Mouse (Mus musculus): ENCODE results near the gene Hs3st3b1.

The Hs3st3b1 gene

DNA sequence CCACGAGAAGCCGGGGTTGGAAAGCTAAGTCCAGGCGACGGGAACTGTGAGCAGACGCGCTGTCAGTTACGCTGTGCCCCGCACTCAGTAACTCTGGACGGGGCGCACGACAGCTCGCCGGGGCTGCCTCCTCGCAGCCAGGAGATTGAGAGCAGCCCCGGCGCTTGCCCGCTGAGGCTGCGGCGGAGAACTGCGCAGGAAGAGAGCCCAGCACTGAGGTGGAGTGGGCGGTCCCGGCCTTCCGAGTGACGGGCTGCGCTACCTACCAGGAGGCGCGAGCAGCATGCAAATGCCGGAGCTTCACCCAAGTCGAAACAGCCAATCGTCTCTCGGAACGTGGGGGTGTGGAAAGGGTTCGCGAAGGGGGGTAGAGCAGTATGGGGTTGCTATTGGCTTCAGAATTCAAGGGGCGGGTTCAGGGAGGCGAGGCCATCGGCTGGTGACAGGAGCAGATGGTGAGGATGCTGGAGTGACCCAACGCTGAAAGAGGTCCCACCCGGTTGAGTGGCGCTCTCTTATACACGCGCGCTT is at the start of gene Hs3st3b1:
Hs3st3b1 (minus strand) TSS at position 200 of the 531 bp plus-strand sequence.
- CTCF ChIA-PET = no interaction called here

GRCm38 (mm10) chr11:63971462-63971861 is 49.4 kb upstream of the Hs3st3b1 start:
- CTCF ChIA-PET = no interaction called here

- CTCF ChIA-PET = interaction anchor here (1.0 kb wide), 1 partner anchor 18 kb away, joined by 5 read pairs; no protein-coding TSS in a partner anchor
Measured at GRCm38 (mm10) chr11:63970818-63971217, 48.7 kb upstream of the Hs3st3b1 start.

DNA sequence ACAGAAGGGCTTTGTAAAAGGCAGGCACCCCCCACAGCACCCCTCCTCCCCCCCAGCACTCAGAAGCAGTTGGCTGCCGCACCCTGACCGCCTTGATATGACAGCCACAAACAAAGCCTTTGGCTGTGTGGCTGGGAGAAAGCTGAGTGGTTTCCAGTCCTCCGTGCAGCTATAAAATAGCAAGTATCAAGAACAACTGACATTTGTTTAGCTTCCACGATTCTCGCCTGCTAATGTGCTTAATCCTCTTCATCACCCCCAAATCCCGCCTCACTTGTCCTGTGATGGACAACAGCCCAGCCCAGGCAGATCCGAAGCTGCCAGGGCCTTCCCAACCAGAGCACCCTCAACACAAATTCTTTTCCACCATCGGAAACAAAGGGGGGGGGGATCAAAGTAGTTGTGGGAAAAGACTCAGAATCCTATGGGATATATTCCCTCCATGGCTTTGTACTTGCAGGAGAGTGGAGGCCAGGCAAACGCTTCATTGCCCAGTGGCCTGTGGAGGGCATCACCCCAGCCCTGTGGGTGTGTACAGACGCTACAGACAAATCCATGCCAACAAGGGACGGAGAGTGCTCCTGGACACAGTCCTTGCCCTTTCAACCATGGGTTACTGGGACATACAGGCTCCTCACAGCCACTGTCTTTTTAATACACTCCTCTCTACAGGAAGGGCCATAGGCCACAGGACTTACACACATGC is 47.3 kb upstream of the Hs3st3b1 start:
- CTCF ChIA-PET = interaction anchor here (0.6 kb wide), 1 partner anchor 16 kb away, joined by 4 read pairs; no protein-coding TSS in a partner anchor

DNA sequence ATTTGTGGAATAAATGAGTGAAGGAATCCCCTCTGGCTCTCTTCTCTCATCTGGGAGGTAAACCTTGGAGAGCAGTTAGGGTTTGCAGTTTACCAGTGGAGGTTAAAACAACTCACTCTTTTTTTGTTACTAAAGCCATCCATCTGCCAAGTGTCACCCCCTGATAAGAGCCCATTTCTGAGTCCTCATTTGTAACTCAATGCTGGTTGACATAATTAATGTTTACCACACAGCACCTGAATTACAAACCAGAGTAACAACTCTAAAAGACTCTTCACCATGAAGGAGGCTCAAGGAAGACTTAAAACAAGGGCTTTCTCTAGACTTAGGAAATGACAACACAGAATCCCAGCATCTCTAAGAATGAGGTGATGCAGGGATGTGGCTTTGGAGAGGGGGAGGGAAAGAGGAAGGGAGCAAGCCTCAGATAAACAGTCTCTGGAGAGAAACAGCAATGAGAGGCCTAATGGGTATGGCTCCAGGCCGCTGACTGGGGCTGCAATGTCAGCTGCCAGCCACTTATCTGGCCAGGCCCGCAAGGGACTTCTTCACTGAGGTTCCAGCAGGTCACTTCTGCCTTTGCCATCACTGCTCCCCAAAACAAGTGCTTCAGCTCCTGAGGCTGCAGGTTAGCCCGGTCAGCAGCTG is 46.4 kb upstream of the Hs3st3b1 start:
- CTCF ChIA-PET = interaction anchor here (0.6 kb wide), 1 partner anchor 17 kb away, joined by 4 read pairs; no protein-coding TSS in a partner anchor

DNA sequence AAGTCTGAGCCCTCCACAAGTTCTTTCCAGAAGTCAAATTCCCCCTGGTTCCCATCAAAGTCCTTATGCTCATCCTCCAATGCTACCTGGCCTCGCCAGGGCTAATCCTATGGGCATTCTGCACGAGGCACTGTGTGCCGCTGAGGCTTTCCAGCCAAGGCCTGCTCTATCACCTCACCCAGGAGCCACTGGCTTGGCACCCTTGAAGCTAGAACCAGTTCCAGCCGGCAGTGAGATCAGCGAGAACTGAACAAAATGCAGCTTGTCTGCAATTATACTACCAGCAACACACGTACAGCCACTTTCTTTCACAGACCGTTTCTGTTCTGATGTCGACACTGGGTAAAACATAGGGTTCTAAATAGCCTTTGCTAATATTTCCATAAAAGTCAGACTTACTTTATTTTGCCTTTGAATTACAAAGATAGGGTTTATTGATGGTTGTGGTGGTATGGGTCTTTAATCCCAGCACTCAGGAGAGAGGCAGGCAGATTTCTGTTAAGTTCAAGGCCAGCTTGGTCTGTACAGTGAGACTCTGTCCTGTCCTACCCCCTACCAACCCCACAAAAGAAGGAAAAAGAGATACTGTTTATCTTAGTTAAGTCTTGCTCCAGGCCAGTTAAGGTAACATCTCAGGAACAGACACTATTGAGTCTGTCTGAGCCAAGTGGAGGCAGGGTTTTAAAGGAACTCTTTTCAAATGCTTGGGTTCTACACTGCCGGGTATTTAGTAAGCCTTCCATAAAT is 45.7 kb upstream of the Hs3st3b1 start:
- CTCF ChIA-PET = no interaction called here

DNA sequence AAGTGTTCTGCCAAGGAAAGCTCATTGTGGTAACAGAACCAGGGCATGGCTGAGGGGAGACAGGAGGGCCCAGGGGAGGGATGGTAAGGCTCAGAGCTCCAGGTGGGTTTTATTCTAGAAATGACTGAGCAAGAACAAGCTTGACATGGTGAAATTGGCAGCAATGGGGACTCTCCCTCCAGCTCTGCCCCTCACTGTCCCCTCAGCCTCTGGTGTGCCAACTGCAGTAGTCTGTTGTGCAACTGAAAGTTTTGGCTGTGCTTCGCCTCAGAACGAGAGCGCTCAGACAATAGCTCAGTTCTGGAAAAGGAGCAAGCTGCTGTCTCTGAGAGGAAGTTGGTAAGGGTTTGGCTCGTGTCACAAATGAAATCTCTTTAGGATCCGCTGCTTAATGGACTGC is 43.3 kb upstream of the Hs3st3b1 start:
- CTCF ChIA-PET = no interaction called here

DNA sequence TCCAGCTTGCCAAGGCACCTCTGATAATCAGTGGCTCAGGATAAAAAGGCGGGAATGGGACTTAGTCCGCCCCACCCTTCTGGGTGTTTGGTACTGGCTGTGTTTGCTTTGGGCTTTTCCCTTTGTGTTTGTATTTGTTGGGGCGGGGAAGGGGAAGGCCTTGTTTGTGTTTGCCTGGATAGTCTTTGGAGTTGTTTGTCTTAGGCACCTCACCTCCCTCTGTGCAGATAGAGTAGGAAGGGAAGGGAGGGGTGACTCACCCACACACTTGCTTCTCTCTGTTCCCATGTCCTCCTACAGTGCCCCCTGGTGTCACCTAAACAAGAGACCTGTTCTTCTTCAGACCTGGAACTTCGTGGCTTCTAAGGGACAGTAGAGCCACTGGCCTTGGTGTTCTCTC is 35.1 kb upstream of the Hs3st3b1 start:
- CTCF ChIA-PET = no interaction called here

- CTCF ChIA-PET = no interaction called here
Measured at GRCm38 (mm10) chr11:63956748-63957147, 34.7 kb upstream of the Hs3st3b1 start.

DNA sequence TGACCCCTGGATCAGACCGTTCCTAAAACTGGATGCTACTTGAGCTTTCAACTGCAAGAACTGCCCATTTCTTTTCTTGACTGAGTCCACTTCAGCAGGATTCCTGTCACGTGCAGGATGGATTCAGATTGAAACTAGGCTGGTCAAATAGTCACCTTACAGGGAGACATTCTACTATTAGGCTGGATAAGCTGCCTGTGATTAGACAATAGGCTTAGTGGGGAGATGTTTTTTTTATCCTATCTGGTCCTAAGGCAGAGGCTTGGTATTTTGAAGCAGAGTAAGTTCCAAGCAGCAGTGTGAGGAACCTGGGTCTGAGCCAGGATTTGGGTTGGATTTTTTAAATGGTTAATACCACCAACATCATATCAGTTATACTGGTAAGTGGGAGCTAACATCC is 31.8 kb upstream of the Hs3st3b1 start:
- CTCF ChIA-PET = no interaction called here

DNA sequence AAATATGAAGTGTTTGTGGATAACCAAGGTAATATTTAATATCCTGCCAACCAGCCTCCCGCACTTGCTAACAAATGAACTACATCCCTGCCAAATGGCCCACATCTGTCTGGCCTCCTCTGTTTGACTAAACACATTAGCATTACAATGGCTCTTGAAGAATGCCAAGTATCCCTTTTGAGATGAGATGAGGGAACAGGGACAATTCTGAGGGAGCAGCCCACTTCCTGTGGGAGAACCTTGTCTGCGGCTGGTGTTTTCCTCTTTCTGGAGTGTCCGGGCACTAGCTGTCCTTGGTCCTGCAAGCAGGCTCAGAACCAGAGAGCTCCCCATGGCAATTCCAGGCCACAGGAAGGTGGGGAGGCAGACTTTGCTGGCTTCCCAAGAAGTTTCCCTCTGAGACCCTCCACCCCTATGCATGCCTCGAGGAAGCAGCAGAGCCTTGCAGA is 30.7 kb upstream of the Hs3st3b1 start:
- CTCF ChIA-PET = no interaction called here

- CTCF ChIA-PET = no interaction called here
Measured at GRCm38 (mm10) chr11:63951831-63952631, 29.9 kb upstream of the Hs3st3b1 start.

DNA sequence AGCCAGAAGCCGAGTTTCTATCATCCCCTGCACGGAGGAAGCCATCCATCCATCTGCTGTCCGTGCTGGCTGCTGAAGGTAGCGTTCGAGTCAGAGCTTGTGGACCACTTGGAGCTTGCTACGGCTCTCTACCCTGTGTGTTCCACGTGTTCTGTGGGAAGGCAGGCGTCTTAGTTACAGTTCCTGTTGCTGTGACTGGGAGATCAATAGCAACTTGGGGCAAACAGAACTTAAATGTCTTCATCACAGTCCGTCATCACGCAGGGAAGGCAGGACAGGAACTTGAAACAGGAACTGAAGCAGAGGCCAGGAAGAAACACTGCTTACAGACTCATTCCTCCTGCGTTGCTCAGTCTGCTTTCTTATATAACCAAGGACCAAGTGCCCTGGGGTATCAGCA is 26.3 kb upstream of the Hs3st3b1 start:
- CTCF ChIA-PET = no interaction called here

- CTCF ChIA-PET = no interaction called here
Measured at GRCm38 (mm10) chr11:63947024-63947423, 24.9 kb upstream of the Hs3st3b1 start.

GRCm38 (mm10) chr11:63943947-63944346 is 21.9 kb upstream of the Hs3st3b1 start:
- CTCF ChIA-PET = no interaction called here

GRCm38 (mm10) chr11:63943268-63943890 is 21.3 kb upstream of the Hs3st3b1 start:
- CTCF ChIA-PET = no interaction called here

DNA sequence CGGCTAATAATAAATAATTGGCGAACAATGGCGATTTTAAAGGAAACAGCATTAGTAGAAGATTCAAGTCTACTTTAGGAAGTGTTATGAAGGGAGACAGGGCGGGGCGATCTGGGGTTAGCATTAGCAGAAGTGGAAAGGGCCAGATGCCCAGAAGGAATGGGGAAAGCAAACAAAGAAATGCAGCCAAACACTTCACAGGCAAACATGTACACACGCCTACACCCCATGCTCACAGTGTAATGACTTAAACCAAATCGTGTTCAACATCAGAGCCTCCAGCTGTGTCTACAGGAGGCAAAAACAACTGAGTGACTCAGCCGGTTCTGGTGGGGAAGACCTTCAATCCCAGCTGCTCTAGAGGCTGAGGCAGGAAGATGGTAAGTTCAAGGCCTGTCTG is 20.1 kb upstream of the Hs3st3b1 start:
- CTCF ChIA-PET = no interaction called here

GRCm38 (mm10) chr11:63936641-63937040 is 14.6 kb upstream of the Hs3st3b1 start:
- CTCF ChIA-PET = no interaction called here

DNA sequence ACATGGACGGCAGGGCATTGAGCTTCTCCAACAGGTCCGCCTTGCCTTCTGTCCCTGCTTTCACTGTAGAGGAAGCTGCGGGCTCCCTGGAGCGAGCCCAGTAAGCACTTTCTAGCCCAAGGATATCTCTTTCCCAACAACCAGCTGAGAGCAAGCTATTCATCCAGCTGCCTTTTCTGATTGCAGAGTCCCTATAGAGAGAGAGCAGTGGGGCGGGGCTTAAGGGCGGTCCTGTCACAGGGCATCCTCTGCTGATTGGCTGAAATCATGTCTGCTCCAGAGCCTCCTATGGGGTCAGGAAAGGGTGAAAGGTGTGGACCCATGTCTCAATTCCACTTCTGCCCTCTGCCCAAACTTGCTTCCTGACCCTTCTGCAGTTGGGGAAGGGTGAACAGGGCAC is 4.8 kb upstream of the Hs3st3b1 start:
- CTCF ChIA-PET = no interaction called here

DNA sequence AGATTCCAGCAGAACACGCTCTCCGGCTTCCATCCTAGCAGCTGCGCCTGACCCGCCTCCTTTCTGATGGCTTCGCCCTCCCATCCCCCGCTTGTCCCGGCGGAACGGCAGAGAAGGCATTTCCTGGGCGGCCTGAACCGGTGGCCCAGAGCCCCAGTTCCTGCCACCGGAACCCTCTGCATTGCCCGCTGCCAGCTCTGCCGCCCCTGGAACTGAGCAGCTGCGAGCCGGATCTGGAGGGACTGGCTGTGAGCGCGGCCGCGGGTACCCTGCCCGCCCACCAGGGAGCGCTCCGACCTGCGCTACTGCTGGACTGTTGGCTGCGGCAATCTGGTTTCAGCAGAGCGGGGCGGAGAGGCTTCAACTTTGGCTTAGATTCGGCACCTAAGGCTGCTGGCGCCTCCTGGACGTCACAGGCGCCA is 3.1 kb upstream of the Hs3st3b1 start:
- CTCF ChIA-PET = interaction anchor here (1.1 kb wide), 1 partner anchor 11 kb away, joined by 8 read pairs; no protein-coding TSS in a partner anchor

All from spleen, embryonic (tissue).